Mouse (Mus musculus): ENCODE measurements around the gene Atp8a2. TPM values are rescaled to one million over a fixed set of nuclear protein-coding genes. Genes with fewer than 3 reads are reported as not detected.

Gene Atp8a2
- polyA plus RNA-seq, 1 experiment from 2014 or later: 10.3 TPM

- Histone ChIP-seq H3K27ac (ENCODE audit: low read depth, low read length) (no peak overlapping the region), H3K4me1 (replicated peaks; ENCODE audit: control insufficient read depth, insufficient read depth, low read length) (no peaks in the 10 kb centered on the region), H3K27me3 (ENCODE audit: control insufficient read depth, insufficient read depth, low read length) (no peaks in the 10 kb centered on the region), H3K9me3 (ENCODE audit: control insufficient read depth, low read length) (no peaks in the 10 kb centered on the region), H3K4me2 (replicated peaks; ENCODE audit: low read depth, low read length) (no peak overlapping the region), H3K9ac (ENCODE audit: low read depth, low read length) (no peak overlapping the region), H3K36me3 (ENCODE audit: control insufficient read depth, insufficient read depth, low read length) (no peaks in the 10 kb centered on the region), H3K4me3 (ENCODE audit: low read depth, low read length) (no peak overlapping the region)
- 80% methylated on average over 1 of the region's 1 CpGs for WGBS
- DNase-seq (ENCODE audit: low spot score): no peak
- no peak for ATAC-seq (ENCODE audit: low FRiP score)
Measured at GRCm38 (mm10) chr14:60027139-60027538, 169.8 kb downstream of the Atp8a2 start.

- no peak for DNase-seq (ENCODE audit: low spot score)
- Histone ChIP-seq H3K9ac (ENCODE audit: low read depth, low read length) (no peak overlapping the region), H3K27ac (ENCODE audit: low read depth, low read length) (no peak overlapping the region), H3K36me3 (ENCODE audit: control insufficient read depth, insufficient read depth, low read length) (no peaks in the 10 kb centered on the region), H3K4me3 (ENCODE audit: low read depth, low read length) (no peak overlapping the region), H3K9me3 (ENCODE audit: control insufficient read depth, low read length) (no peaks in the 10 kb centered on the region), H3K4me2 (replicated peaks; ENCODE audit: low read depth, low read length) (no peak overlapping the region), H3K4me1 (replicated peaks; ENCODE audit: control insufficient read depth, insufficient read depth, low read length) (no peaks in the 10 kb centered on the region), H3K27me3 (ENCODE audit: control insufficient read depth, insufficient read depth, low read length) (no peaks in the 10 kb centered on the region)
- no peak for ATAC-seq (ENCODE audit: low FRiP score)
- 74% methylated on average over 8 of the region's 8 CpGs for WGBS
Measured at GRCm38 (mm10) chr14:60026647-60027046, 170.3 kb downstream of the Atp8a2 start.

- H3K4me3 ChIP-seq (ENCODE audit: low read depth, low read length): no peak overlapping the region
- DNase-seq (ENCODE audit: low spot score) (peak; percentile 91), ATAC-seq (ENCODE audit: low FRiP score) (no peak)
- 37% methylated on average over 4 of the region's 4 CpGs for WGBS
- H3K4me2 ChIP-seq (replicated peaks; ENCODE audit: low read depth, low read length): no peak overlapping the region
- no peaks in the 10 kb centered on the region for H3K36me3 ChIP-seq (ENCODE audit: control insufficient read depth, insufficient read depth, low read length)
- no peak overlapping the region for H3K9ac ChIP-seq (ENCODE audit: low read depth, low read length)
- H3K4me1 ChIP-seq (replicated peaks; ENCODE audit: control insufficient read depth, insufficient read depth, low read length): no peaks in the 10 kb centered on the region
- H3K27me3 ChIP-seq (ENCODE audit: control insufficient read depth, insufficient read depth, low read length): no peaks in the 10 kb centered on the region
- H3K27ac ChIP-seq (ENCODE audit: low read depth, low read length): no peak overlapping the region
- H3K9me3 ChIP-seq (ENCODE audit: control insufficient read depth, low read length): no peaks in the 10 kb centered on the region
Measured at GRCm38 (mm10) chr14:60015891-60016290, 181.1 kb downstream of the Atp8a2 start.

- no peak for ATAC-seq (ENCODE audit: low FRiP score)
- WGBS: 73% methylated on average over 1 of the region's 1 CpGs
- H3K36me3 ChIP-seq (ENCODE audit: control insufficient read depth, insufficient read depth, low read length): no peaks in the 10 kb centered on the region
- H3K27me3 ChIP-seq (ENCODE audit: control insufficient read depth, insufficient read depth, low read length): no peaks in the 10 kb centered on the region
- no peaks in the 10 kb centered on the region for H3K4me1 ChIP-seq (replicated peaks; ENCODE audit: control insufficient read depth, insufficient read depth, low read length)
- H3K9me3 ChIP-seq (ENCODE audit: control insufficient read depth, low read length): no peaks in the 10 kb centered on the region
- H3K9ac ChIP-seq (ENCODE audit: low read depth, low read length): no peak overlapping the region
- no peak for DNase-seq (ENCODE audit: low spot score)
- H3K4me2 ChIP-seq (replicated peaks; ENCODE audit: low read depth, low read length): no peak overlapping the region
- H3K27ac ChIP-seq (ENCODE audit: low read depth, low read length): no peak overlapping the region
- H3K4me3 ChIP-seq (ENCODE audit: low read depth, low read length): no peak overlapping the region
Measured at GRCm38 (mm10) chr14:60001801-60002200, 195.2 kb downstream of the Atp8a2 start.

GRCm38 (mm10) chr14:59988860-59989259, 208.1 kb downstream of the Atp8a2 start:
- ATAC-seq (ENCODE audit: low FRiP score) (no peak), DNase-seq (ENCODE audit: low spot score) (no peak)
- Histone ChIP-seq H3K4me2 (replicated peaks; ENCODE audit: low read depth, low read length) (no peak overlapping the region), H3K27me3 (ENCODE audit: control insufficient read depth, insufficient read depth, low read length) (no peaks in the 10 kb centered on the region), H3K4me1 (replicated peaks; ENCODE audit: control insufficient read depth, insufficient read depth, low read length) (no peaks in the 10 kb centered on the region), H3K27ac (ENCODE audit: low read depth, low read length) (no peak overlapping the region), H3K4me3 (ENCODE audit: low read depth, low read length) (no peak overlapping the region), H3K9ac (ENCODE audit: low read depth, low read length) (no peak overlapping the region), H3K9me3 (ENCODE audit: control insufficient read depth, low read length) (no peaks in the 10 kb centered on the region), H3K36me3 (ENCODE audit: control insufficient read depth, insufficient read depth, low read length) (no peaks in the 10 kb centered on the region)
- WGBS: 57% methylated on average over 5 of the region's 5 CpGs

- no peak overlapping the region for H3K4me2 ChIP-seq (replicated peaks; ENCODE audit: low read depth, low read length)
- DNase-seq (ENCODE audit: low spot score) (no peak), ATAC-seq (ENCODE audit: low FRiP score) (no peak)
- 88% methylated on average over 3 of the region's 3 CpGs for WGBS
- H3K27me3 ChIP-seq (ENCODE audit: control insufficient read depth, insufficient read depth, low read length): no peaks in the 10 kb centered on the region
- H3K27ac ChIP-seq (ENCODE audit: low read depth, low read length): no peak overlapping the region
- no peak overlapping the region for H3K4me3 ChIP-seq (ENCODE audit: low read depth, low read length)
- no peak overlapping the region for H3K9ac ChIP-seq (ENCODE audit: low read depth, low read length)
- H3K36me3 ChIP-seq (ENCODE audit: control insufficient read depth, insufficient read depth, low read length): no peaks in the 10 kb centered on the region
- no peaks in the 10 kb centered on the region for H3K4me1 ChIP-seq (replicated peaks; ENCODE audit: control insufficient read depth, insufficient read depth, low read length)
- no peaks in the 10 kb centered on the region for H3K9me3 ChIP-seq (ENCODE audit: control insufficient read depth, low read length)
Measured at GRCm38 (mm10) chr14:59987975-59988374, 209.0 kb downstream of the Atp8a2 start.

- Histone ChIP-seq H3K36me3 (ENCODE audit: control insufficient read depth, insufficient read depth, low read length) (no peaks in the 10 kb centered on the region), H3K4me2 (replicated peaks; ENCODE audit: low read depth, low read length) (no peak overlapping the region), H3K9ac (ENCODE audit: low read depth, low read length) (no peak overlapping the region), H3K27ac (ENCODE audit: low read depth, low read length) (no peak overlapping the region), H3K27me3 (ENCODE audit: control insufficient read depth, insufficient read depth, low read length) (no peaks in the 10 kb centered on the region), H3K4me1 (replicated peaks; ENCODE audit: control insufficient read depth, insufficient read depth, low read length) (no peaks in the 10 kb centered on the region), H3K9me3 (ENCODE audit: control insufficient read depth, low read length) (no peaks in the 10 kb centered on the region), H3K4me3 (ENCODE audit: low read depth, low read length) (no peak overlapping the region)
- DNase-seq (ENCODE audit: low spot score): no peak
- 5% methylated on average over 1 of the region's 2 CpGs for WGBS
- ATAC-seq (ENCODE audit: low FRiP score): no peak
Measured at GRCm38 (mm10) chr14:59978007-59978406, 219.0 kb downstream of the Atp8a2 start.

- 63% methylated on average over 5 of the region's 5 CpGs for WGBS
- Histone ChIP-seq H3K4me2 (replicated peaks; ENCODE audit: low read depth, low read length) (no peak overlapping the region), H3K4me1 (replicated peaks; ENCODE audit: control insufficient read depth, insufficient read depth, low read length) (no peaks in the 10 kb centered on the region), H3K9ac (ENCODE audit: low read depth, low read length) (no peak overlapping the region), H3K27ac (ENCODE audit: low read depth, low read length) (no peak overlapping the region), H3K9me3 (ENCODE audit: control insufficient read depth, low read length) (no peaks in the 10 kb centered on the region), H3K4me3 (ENCODE audit: low read depth, low read length) (no peak overlapping the region), H3K27me3 (ENCODE audit: control insufficient read depth, insufficient read depth, low read length) (no peaks in the 10 kb centered on the region), H3K36me3 (ENCODE audit: control insufficient read depth, insufficient read depth, low read length) (no peaks in the 10 kb centered on the region)
- ATAC-seq (ENCODE audit: low FRiP score) (no peak), DNase-seq (ENCODE audit: low spot score) (no peak)
Measured at GRCm38 (mm10) chr14:59971221-59971730, 225.7 kb downstream of the Atp8a2 start.

GRCm38 (mm10) chr14:59969485-59970134, 227.4 kb downstream of the Atp8a2 start:
- H3K27ac ChIP-seq (ENCODE audit: low read depth, low read length): no peak overlapping the region
- no peaks in the 10 kb centered on the region for H3K4me1 ChIP-seq (replicated peaks; ENCODE audit: control insufficient read depth, insufficient read depth, low read length)
- H3K27me3 ChIP-seq (ENCODE audit: control insufficient read depth, insufficient read depth, low read length): no peaks in the 10 kb centered on the region
- no peaks in the 10 kb centered on the region for H3K36me3 ChIP-seq (ENCODE audit: control insufficient read depth, insufficient read depth, low read length)
- 44% methylated on average over 7 of the region's 7 CpGs for WGBS
- no peak overlapping the region for H3K9ac ChIP-seq (ENCODE audit: low read depth, low read length)
- DNase-seq (ENCODE audit: low spot score) (peak; percentile 23), ATAC-seq (ENCODE audit: low FRiP score) (no peak)
- no peak overlapping the region for H3K4me2 ChIP-seq (replicated peaks; ENCODE audit: low read depth, low read length)
- H3K4me3 ChIP-seq (ENCODE audit: low read depth, low read length): no peak overlapping the region
- no peaks in the 10 kb centered on the region for H3K9me3 ChIP-seq (ENCODE audit: control insufficient read depth, low read length)
